Mouse (Mus musculus) cerebellum, adult 2 months (tissue): ENCODE data around the gene Ror1.

Source experiments
- CTCF ChIP-seq: fragments of 200-500 bp; IDR thresholded peaks from 2 replicates; pipeline ENCODE4 v1.5.1; 2011; ENCODE audit warnings: low read depth, mild to moderate bottlenecking, control low read depth, low read length, moderate library complexity, borderline replicate concordance; ENCODE audit not compliant: insufficient read depth
- POLR2A ChIP-seq: fragments of 200-500 bp; IDR thresholded peaks from 2 replicates; pipeline ENCODE4 v1.6.1; 2011; ENCODE audit warnings: low read length, control low read depth, borderline replicate concordance; ENCODE audit not compliant: insufficient read depth

DNA sequence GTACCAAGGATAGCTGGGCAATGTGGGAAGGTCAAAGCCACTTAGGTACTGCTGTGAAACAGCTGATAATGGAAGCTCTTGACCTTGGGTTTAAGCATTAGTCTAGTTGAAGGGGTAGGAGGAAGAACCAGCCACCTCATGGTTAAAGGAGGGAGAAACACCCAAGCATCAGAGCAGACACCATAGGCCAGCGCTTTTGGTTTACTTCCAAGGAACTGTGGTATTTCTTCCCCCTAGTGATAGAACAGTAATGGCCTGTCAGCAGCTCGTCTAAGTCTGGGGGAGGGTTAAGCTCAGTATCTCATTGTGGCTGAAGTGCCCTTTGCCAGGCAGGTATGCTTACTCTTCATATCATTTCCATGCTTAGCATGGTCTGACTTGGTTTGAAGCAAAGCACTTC lies 102.7 kb downstream of the Ror1 start:
- no peak for TF ChIP-seq CTCF
- TF ChIP-seq POLR2A: no peak
